Mouse (Mus musculus) brain, embryonic 14.5 days (tissue): ENCODE data around the gene Gm13285.
"Not testable (repeated sequence)": the region's sequence is repeated elsewhere in the genome, so short reads cannot be mapped to it uniquely, and the experiment has no call there.

ENCODE experiments used
- CTCF ChIP-seq: fragments of 200-500 bp; IDR thresholded peaks from 2 replicates; pipeline ENCODE4 v1.5.1; 2012; ENCODE audit warnings: inconsistent platforms, mild to moderate bottlenecking, moderate library complexity, borderline replicate concordance; ENCODE audit not compliant: insufficient read depth, insufficient read length; ENCODE audit errors: extremely low read depth
- POLR2A ChIP-seq: fragments of 200-500 bp; IDR thresholded peaks from 2 replicates; pipeline ENCODE4 v1.6.1; 2012; ENCODE audit warnings: mild to moderate bottlenecking, inconsistent platforms, borderline replicate concordance; ENCODE audit not compliant: poor library complexity, insufficient read depth, insufficient read length, severe bottlenecking; ENCODE audit errors: extremely low read depth

GRCm38 (mm10) chr4:88780320-88780719 lies 19.1 kb upstream of the Gm13285 start:
- not testable (repeated sequence) for TF ChIP-seq POLR2A, CTCF
